Mouse (Mus musculus): ENCODE results near the gene Syne3. TPM values are rescaled to one million over a fixed set of nuclear protein-coding genes. Genes with fewer than 3 reads are reported as not detected.

The Syne3 gene
- total and polyA plus RNA-seq, 3 experiments: 2.3 to 8.5 (median 7.0) TPM

GRCm38 (mm10) chr12:105013065-105013464 lies 3.5 kb upstream of the Syne3 start:
- DNase-seq: peak; percentile 76 to 87
- peak overlapping the region; percentile 53 for H3K27ac ChIP-seq
- peaks cover 11% of the 10 kb centered on the region for H3K4me1 ChIP-seq (ENCODE audit: control insufficient read depth, insufficient read depth, low read length)
- TF ChIP-seq CTCF (IDR thresholded peaks at IDR 0.05): no peak
- 0 out of 2 replicates have a peak, but pooled peaks have one; percentile 41 for TF ChIP-seq POLR2A (IDR thresholded peaks at IDR 0.05; ENCODE audit: insufficient read depth, low read depth, low read length)
- peak; percentile 61; the same call in 1 of the 2 replicates for TF ChIP-seq EP300 (IDR thresholded peaks at IDR 0.05; ENCODE audit: insufficient read depth, low read depth, low read length)
- H3K36me3 ChIP-seq (ENCODE audit: control insufficient read depth, insufficient read depth, low read length): no peaks in the 10 kb centered on the region
- H3K9ac ChIP-seq (ENCODE audit: low read depth, low read length): 0 out of 2 replicates have a peak overlapping the region, but pooled peaks have one; percentile 9
- H3K4me3 ChIP-seq: peak overlapping the region; percentile 18; the same call in 1 of the 2 replicates
- H3K79me2 ChIP-seq (replicated peaks; ENCODE audit: control insufficient read depth, insufficient read depth, low read length): no peaks in the 10 kb centered on the region
- no peaks in the 10 kb centered on the region for H3K27me3 ChIP-seq (ENCODE audit: control insufficient read depth, insufficient read depth, low read length)
- intact Hi-C loops (cut with DNase I): no loop called here
- 11% methylated on average over 17 of the region's 17 CpGs for WGBS

GRCm38 (mm10) chr12:105012314-105012713 lies 2.7 kb upstream of the Syne3 start:
- WGBS: 86% methylated on average over 4 of the region's 4 CpGs
- no peak for TF ChIP-seq POLR2A (IDR thresholded peaks at IDR 0.05; ENCODE audit: insufficient read depth, low read depth, low read length)
- no peak for TF ChIP-seq EP300 (IDR thresholded peaks at IDR 0.05; ENCODE audit: insufficient read depth, low read depth, low read length)
- no peak for TF ChIP-seq CTCF (IDR thresholded peaks at IDR 0.05)
- no peaks in the 10 kb centered on the region for H3K27me3 ChIP-seq (ENCODE audit: control insufficient read depth, insufficient read depth, low read length)
- H3K9ac ChIP-seq (ENCODE audit: low read depth, low read length): no peak overlapping the region
- intact Hi-C loops (cut with DNase I): no loop called here
- H3K4me1 ChIP-seq (ENCODE audit: control insufficient read depth, insufficient read depth, low read length): peaks cover 11% of the 10 kb centered on the region
- no peaks in the 10 kb centered on the region for H3K36me3 ChIP-seq (ENCODE audit: control insufficient read depth, insufficient read depth, low read length)
- DNase-seq: no peak
- no peaks in the 10 kb centered on the region for H3K79me2 ChIP-seq (replicated peaks; ENCODE audit: control insufficient read depth, insufficient read depth, low read length)
- no peak overlapping the region for H3K27ac ChIP-seq
- H3K4me3 ChIP-seq: no peak overlapping the region

- TF ChIP-seq POLR2A (IDR thresholded peaks at IDR 0.05; ENCODE audit: insufficient read depth, low read depth, low read length) (no peak), CTCF (IDR thresholded peaks at IDR 0.05) (no peak), EP300 (IDR thresholded peaks at IDR 0.05; ENCODE audit: insufficient read depth, low read depth, low read length) (no peak)
- Histone ChIP-seq H3K79me2 (replicated peaks; ENCODE audit: control insufficient read depth, insufficient read depth, low read length) (no peaks in the 10 kb centered on the region), H3K4me1 (ENCODE audit: control insufficient read depth, insufficient read depth, low read length) (peaks cover 11% of the 10 kb centered on the region), H3K36me3 (ENCODE audit: control insufficient read depth, insufficient read depth, low read length) (no peaks in the 10 kb centered on the region), H3K9ac (ENCODE audit: low read depth, low read length) (no peak overlapping the region), H3K27me3 (ENCODE audit: control insufficient read depth, insufficient read depth, low read length) (no peaks in the 10 kb centered on the region), H3K27ac (no peak overlapping the region), H3K4me3 (no peak overlapping the region)
- WGBS: 97% methylated on average over 1 of the region's 1 CpGs
- intact Hi-C loops (cut with DNase I): no loop called here
- no peak for DNase-seq
These were observed 2.0 kb upstream of the Syne3 start for GRCm38 (mm10) chr12:105011589-105011988.

GRCm38 (mm10) chr12:105010213-105010790 lies 693 bp upstream of the Syne3 start:
- intact Hi-C loops (cut with DNase I): no loop called here
- H3K27me3 ChIP-seq (ENCODE audit: control insufficient read depth, insufficient read depth, low read length): no peaks in the 10 kb centered on the region
- no peaks in the 10 kb centered on the region for H3K79me2 ChIP-seq (replicated peaks; ENCODE audit: control insufficient read depth, insufficient read depth, low read length)
- H3K4me1 ChIP-seq (ENCODE audit: control insufficient read depth, insufficient read depth, low read length): peaks cover 15% of the 10 kb centered on the region
- DNase-seq: no peak
- H3K27ac ChIP-seq: peak overlapping the region; percentile 95
- H3K9ac ChIP-seq (ENCODE audit: low read depth, low read length): peak overlapping the region; percentile 7; the same call in 1 of the 2 replicates
- H3K36me3 ChIP-seq (ENCODE audit: control insufficient read depth, insufficient read depth, low read length): no peaks in the 10 kb centered on the region
- H3K4me3 ChIP-seq: peak overlapping the region; percentile 95
- WGBS: 30% methylated on average over 9 of the region's 9 CpGs
- TF ChIP-seq EP300 (IDR thresholded peaks at IDR 0.05; ENCODE audit: insufficient read depth, low read depth, low read length): no peak
- TF ChIP-seq CTCF (IDR thresholded peaks at IDR 0.05): no peak
- no peak for TF ChIP-seq POLR2A (IDR thresholded peaks at IDR 0.05; ENCODE audit: insufficient read depth, low read depth, low read length)

GRCm38 (mm10) chr12:105008752-105009178 lies 844 bp downstream of the Syne3 start:
- intact Hi-C loops (cut with DNase I): loop anchor here (2.0 kb wide), 1 partner anchor 16 kb away; no protein-coding TSS in a partner anchor
- Histone ChIP-seq H3K4me3 (peak overlapping the region; percentile 95), H3K9ac (ENCODE audit: low read depth, low read length) (no peak overlapping the region; the same call in 1 of the 2 replicates), H3K4me1 (ENCODE audit: control insufficient read depth, insufficient read depth, low read length) (peaks cover 18% of the 10 kb centered on the region), H3K36me3 (ENCODE audit: control insufficient read depth, insufficient read depth, low read length) (no peaks in the 10 kb centered on the region), H3K27me3 (ENCODE audit: control insufficient read depth, insufficient read depth, low read length) (no peaks in the 10 kb centered on the region), H3K27ac (peak overlapping the region; percentile 95), H3K79me2 (replicated peaks; ENCODE audit: control insufficient read depth, insufficient read depth, low read length) (no peaks in the 10 kb centered on the region)
- DNase-seq: peak; percentile 54 to 72
- 2% methylated on average over 13 of the region's 13 CpGs for WGBS
- TF ChIP-seq POLR2A (IDR thresholded peaks at IDR 0.05; ENCODE audit: insufficient read depth, low read depth, low read length) (no peak), EP300 (IDR thresholded peaks at IDR 0.05; ENCODE audit: insufficient read depth, low read depth, low read length) (0 out of 2 replicates have a peak, but pooled peaks have one; percentile 11), CTCF (IDR thresholded peaks at IDR 0.05) (no peak)

GRCm38 (mm10) chr12:105008150-105008549 lies 1.5 kb downstream of the Syne3 start:
- 77% methylated on average over 2 of the region's 2 CpGs for WGBS
- Histone ChIP-seq H3K27me3 (ENCODE audit: control insufficient read depth, insufficient read depth, low read length) (no peaks in the 10 kb centered on the region), H3K36me3 (ENCODE audit: control insufficient read depth, insufficient read depth, low read length) (no peaks in the 10 kb centered on the region), H3K79me2 (replicated peaks; ENCODE audit: control insufficient read depth, insufficient read depth, low read length) (no peaks in the 10 kb centered on the region), H3K27ac (peak overlapping the region; percentile 95; the same call in 1 of the 2 replicates), H3K4me1 (ENCODE audit: control insufficient read depth, insufficient read depth, low read length) (peaks cover 16% of the 10 kb centered on the region), H3K4me3 (no peak overlapping the region), H3K9ac (ENCODE audit: low read depth, low read length) (no peak overlapping the region)
- intact Hi-C loops (cut with DNase I): loop anchor here (2.0 kb wide), 1 partner anchor 17 kb away; no protein-coding TSS in a partner anchor
- DNase-seq: no peak
- TF ChIP-seq CTCF (IDR thresholded peaks at IDR 0.05) (peak; percentile 26; the same call in 1 of the 2 replicates), POLR2A (IDR thresholded peaks at IDR 0.05; ENCODE audit: insufficient read depth, low read depth, low read length) (no peak), EP300 (IDR thresholded peaks at IDR 0.05; ENCODE audit: insufficient read depth, low read depth, low read length) (no peak)
